Mouse (Mus musculus): ENCODE data around the gene Clic5. TPM values are rescaled to one million over a fixed set of nuclear protein-coding genes. Genes with fewer than 3 reads are reported as not detected.

The Clic5 gene
- total RNA-seq, 4 experiments from 2014 or later = 161 to 179 (median 171) TPM

DNA sequence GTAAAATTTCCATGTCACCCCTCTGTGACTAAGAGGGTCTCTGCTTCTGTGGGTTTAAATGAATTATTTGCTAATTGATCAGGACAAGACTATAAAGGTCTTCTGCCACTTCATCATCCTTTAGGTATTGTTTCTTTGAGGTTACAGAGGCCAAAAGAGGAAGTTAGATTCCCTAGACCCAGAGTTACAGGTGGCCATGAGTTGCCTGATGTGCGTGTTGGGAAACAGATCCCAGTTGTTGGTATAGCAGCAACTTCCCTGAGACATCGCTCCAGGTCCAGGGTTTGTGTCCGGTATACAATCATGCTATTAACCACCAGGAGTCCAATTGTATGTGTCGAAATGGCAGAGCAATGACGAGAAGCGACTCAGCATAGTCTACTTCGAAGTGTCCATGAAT is 81.7 kb downstream of the Clic5 start:
- no peak for DNase-seq (ENCODE audit: low spot score)

DNA sequence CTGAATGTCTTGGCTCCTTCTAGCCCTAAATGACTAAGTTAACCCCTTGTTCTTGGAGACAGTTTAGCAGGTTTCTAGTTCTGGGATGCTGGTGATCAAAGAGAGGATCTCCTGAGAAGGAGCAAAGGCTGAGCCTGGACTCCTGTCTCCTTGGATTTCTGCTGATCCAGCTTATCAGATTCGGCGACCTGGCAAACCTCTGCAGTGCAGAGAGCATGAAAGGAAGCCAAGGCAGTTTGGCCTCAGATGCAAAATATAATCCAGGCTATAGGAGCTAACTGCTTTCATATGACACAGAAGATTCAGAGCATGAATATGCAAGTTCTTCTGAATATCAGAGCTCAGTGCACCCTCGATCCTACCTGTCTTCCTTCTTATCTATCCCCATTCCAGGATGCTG is 83.0 kb downstream of the Clic5 start:
- DNase-seq (ENCODE audit: low spot score) = no peak

- DNase-seq (ENCODE audit: low spot score) = no peak
These were observed 86.4 kb downstream of the Clic5 start for GRCm38 (mm10) chr17:44274804-44275203.

DNA sequence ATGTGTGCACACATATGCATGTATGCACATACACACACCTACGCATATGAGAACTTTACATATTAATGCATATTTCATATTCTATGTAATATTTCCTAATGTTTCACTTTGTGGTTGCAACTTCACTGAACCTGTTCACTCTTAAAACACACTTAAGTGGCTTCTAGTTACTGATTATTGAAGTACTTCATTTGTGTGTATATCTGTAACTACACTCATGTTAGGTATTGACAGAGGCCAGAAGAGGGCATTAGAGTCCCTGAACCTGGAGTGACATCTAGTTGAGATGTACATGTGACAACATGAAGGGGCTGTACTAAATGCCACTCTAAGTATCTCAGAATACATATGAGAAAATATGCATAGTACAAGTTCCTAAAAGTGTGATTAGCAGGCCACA is 99.9 kb downstream of the Clic5 start:
- no peak for DNase-seq (ENCODE audit: low spot score)

DNA sequence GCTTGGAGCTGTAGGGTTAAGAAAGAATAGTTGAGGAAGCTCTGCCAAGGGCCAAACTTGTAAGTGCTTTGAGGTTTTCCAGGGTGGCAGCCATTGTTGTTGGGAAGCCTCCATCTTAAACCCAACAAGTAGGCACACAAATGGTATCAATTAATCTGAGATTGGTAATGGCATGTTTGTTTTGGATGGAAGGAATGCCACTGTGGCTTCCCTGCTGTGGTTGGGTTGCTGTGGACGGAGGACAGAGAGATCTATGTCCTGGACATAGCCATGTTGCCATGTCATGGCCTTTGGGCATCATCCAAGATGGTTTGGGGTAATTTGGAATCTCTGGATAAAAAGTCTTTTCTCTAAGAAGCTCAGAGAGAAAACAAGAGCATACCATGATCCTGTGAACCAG is 108.8 kb downstream of the Clic5 start:
- DNase-seq (ENCODE audit: low spot score) = no peak

- no peak for DNase-seq (ENCODE audit: low spot score)
These were observed 111.9 kb downstream of the Clic5 start for GRCm38 (mm10) chr17:44300236-44300635.

DNA sequence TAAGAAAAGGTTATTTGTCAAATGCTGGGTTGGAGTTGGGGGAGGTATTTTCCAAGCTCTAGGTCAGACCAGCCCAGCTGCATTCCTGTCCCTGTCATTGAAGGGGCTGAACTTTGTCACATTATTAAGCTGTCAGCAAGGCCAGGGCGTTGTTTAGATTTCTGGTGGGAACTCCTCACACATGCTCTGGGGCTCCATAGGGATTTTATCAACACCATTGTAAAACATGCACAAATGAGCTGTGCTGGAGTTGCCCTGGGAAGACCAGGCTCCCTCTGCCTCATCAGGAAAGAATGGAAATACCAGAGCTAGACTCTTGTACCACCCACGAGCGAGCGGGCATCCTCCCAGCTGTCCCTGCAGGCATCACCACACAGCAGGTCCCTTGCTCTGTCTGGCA is 112.3 kb downstream of the Clic5 start:
- DNase-seq (ENCODE audit: low spot score) = no peak

DNA sequence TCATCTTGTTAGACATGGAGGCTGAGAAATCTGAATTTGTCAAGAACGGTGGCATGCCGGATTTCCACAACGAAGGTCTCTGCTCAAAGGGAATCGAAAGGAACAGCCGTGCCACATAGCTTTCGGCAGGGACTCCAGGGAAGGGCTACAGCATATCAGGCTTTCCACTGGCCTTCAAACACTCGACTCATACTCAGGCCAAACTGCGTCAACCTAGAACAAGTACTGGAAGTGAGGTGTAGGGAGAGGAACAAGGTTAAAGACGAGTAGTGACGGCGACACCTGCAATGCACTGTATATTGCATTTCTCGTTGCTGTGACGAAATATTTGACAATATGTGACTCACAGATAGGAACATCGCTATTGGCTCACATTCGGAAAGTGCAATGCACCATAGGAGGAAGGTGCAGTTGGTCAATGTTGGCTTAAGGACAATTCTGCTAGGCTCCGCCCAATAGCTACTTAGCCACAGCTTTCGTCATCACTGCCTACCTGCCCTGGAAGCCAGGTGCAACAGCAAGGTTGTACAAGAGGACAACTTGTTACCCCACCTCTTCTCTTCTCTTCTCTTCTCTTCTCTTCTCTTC is 112.9 kb downstream of the Clic5 start:
- no peak for DNase-seq (ENCODE audit: low spot score)

DNA sequence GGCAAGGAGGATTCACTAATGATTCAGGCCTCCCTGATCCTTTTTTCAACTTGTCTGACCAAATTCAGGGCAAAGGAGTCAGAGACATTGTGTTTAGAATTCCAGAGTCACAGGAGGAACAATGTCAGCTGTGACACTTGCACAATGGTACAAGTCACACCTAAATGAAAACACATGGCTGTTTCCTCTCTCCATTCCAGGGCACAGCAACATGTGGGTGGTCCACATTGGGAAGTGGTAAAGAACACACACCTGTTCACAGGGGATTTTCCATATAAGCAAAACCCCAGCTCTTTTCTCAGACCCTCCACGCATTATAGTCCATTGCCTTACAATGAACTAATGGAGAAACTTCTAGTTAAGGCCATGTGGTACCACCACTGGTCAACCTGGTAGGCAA is 115.7 kb downstream of the Clic5 start:
- DNase-seq (ENCODE audit: low spot score) = no peak

DNA sequence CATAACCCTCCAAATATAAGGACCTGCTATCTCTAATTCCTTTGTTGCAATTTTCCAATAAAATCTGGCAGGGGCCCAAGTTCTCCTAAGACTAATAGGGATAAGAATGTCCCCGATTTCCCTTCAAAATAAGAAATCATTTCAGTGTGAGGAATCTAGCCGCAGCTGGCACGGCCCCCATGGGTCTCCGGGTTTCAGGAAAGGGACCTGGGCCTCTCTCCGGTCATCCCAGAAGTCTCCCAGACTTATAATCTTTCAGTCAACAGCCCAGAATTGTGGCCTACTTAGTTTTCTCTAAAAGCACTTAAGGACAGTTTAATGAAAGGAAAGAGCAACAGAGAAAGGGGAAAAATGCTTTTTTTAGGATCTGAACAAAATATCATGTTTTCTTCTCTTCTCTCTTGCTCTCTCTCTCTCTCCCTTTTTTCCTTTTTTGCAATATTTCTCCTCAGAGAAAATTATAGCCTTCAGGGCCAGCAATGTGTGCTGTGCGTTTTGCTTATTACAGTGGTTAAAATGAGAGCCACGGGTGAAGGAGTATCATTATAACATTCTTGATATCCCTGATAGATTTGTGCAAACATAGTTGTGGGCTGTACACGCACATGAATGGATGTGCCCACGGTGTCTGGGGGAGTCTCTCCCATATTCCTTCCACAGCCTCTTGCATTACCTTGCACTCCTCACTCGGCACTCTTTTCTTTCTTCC is 121.7 kb downstream of the Clic5 start:
- DNase-seq (ENCODE audit: low spot score) = no peak

DNA sequence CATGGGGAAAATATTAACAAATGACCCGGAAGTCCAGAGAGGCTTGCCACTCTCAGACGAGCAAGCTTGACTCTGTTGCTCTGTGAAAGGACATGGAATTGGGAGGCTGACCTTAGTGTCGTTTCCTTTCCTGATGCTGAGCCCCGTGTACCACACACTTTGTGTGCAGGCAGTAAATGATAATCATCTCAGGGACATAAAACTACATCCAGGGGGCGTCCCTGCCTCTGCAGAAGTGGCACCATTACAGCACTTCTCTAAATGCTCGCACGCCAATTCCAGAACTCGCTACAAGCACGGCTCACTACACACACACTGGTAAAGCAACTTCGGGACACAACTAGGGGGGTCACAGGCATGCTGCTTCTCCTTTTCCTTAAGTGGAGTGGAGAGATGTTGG is 136.9 kb downstream of the Clic5 start:
- no peak for DNase-seq (ENCODE audit: low spot score)

DNA sequence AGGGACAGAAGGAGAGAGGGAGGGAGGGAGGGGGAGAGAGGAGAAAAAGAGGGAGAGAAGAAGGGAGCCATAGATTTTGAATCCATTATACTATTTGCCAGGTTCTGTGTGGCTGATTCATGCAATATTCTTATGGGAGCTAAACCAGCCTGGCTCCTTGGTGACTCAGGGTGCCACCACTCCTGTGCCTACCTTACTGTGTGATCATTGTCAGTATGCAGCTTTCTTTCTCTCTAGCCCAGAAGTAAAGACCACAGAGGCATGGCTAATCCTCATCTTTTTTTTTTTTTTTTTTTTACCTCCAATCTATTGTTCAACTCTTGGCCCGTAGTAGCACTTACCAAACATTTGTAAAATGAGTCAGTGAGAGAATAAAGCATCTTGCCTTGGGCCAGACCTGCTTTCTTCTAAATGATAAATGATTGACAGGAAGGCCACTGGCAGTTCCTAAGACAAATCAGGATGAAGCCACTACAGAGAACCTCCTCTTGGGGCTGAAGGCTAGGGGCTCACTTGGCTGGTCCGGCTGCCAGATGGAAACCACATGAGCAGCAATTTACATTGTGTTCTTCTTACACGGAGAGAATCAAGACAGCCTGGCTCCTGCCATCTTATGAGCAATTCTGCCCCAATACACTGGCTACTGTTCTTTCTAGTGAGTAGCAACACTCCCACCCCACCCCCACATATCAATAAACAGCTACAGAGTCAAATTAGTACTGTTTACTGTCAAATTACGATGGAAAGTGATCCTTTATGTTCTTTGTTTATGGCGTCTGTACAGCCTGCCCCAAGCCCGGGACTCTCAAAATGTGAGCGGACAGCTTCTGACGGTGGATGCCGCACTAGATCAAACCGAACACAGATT is 139.1 kb downstream of the Clic5 start:
- DNase-seq (ENCODE audit: low spot score) = no peak

- no peak for DNase-seq (ENCODE audit: low spot score)
These were observed 139.7 kb downstream of the Clic5 start for GRCm38 (mm10) chr17:44328147-44328482.

Other genes with a start within 250 kb of the Clic5 start
- gene Enpp5, start 109.8 kb upstream of the Clic5 start, total RNA-seq (2022) = 10 to 100 TPM; 15.2 to 19.0 (median 16.9) TPM
- 10 to 100 TPM; 24.1 to 29.6 (median 25.6) TPM for gene Enpp4, start 82.8 kb upstream of the Clic5 start, total RNA-seq (2022)